Mouse (Mus musculus) ES-CJ7 (cell line): ENCODE results near the gene Dusp13.

Experiments used
- DNase-seq: peaks from one replicate; pipeline ENCODE4 v3.0.0; 2011; ENCODE audit warnings: low read depth, low spot score

Gene Dusp13

DNA sequence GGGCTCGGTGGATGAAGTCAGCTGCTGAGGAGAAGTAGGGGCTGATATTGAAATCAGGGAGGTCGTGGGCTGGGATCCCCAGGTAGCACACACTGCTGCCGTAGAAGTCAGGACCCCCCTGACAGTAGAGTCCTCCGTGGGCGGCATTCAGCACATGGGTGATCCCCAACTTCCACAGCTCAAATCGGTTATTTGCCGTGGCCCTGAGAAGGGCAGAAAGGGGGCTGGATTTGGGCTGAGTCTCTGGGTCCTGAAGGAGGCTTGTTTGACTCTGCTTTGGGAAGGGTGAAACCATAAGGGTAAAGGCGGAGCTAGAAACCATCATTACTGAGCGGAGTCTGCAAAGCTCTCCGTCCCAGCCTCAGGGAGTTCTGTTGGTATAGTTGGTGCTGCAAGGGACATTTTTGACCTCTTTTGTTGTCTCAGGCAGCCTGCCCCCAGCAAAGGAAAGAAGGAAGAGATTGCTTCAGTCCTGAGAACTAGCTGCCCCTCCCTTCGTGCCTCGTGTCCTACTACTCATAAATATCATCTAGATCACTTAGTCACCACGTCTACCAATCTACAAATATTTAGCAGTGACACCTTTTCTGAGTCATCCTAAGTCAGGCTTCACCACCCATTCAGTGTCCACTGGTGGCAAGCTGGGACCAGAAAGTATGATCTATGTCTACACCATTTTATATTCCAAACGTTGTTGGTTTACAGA lies 3.4 kb downstream of the Dusp13 start:
- DNase-seq = no peak

DNA sequence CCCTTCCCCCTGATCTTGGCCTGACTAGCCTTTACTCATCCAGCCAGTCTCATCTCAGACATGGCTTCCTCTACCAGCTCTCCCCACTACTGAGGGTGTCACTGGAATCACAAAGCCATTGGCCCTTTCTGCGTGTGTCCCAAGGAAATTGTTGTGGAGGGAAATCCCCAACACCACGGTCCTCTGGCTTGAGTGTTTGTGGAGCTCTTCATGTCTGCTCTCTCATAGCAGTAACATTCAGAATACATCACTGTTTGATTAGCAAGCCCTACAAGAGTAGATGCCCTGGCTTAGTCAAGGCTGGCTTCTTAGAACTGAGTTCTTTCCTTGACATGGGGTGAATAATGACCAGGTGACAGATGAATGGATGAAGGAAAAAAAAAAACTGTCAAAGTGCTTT lies 4.1 kb downstream of the Dusp13 start:
- no peak for DNase-seq

DNA sequence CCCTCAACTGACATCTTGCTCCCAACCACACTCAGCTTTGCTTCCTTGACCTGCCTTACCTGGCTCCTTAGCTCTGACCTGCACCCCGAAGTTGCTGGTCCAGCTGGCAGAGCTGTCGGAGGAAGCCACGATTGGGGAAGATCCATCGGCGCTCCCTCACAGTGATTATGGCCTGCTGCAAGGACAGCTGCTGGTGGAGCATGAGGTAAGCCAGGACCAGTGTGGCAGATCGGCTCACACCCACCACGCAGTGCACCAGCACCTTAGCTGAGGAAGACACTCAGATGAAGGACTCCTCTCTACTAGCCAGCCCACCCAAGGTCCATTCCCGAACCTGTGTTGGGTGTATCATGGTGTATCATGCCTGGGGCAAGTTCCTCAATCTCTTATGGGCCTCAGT lies 4.7 kb downstream of the Dusp13 start:
- no peak for DNase-seq

DNA sequence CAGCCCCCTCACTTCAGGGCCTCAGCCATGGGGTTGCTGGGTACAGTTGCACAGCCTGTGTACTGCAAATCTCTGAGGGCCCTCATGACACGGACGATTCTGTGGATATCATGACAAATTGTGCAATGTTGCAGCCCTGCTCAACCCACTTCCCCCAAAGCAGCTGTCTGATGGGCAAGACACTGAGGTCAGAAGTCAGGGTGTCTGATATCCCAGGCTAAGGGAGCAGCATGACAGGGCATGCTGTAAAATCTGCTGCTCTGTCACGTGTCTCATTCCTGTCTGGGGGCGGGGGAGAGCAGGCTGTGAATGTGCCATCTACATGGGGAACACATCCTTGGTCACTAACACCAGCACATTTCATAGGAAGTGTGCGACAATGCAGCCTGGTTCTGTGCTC lies 5.8 kb downstream of the Dusp13 start:
- no peak for DNase-seq

DNA sequence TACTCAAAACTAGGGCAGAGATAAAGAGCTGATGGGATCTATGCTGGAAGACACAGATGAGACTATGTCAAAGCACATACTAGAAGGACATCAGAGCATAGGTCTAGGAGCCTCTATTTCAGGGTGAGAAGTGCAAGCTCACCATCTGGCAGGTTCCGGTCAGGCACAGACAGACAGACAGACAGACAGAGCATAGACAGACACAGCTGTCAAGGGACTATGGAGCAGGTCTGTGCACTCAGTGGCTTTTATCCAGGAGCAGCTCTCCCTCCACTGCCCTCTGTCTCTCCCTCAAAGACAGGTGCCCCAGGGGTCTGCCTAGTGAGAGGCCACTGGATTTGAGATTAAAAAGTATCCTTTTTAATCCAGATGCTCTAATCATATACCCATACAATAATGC lies 6.8 kb downstream of the Dusp13 start:
- DNase-seq = no peak

DNA sequence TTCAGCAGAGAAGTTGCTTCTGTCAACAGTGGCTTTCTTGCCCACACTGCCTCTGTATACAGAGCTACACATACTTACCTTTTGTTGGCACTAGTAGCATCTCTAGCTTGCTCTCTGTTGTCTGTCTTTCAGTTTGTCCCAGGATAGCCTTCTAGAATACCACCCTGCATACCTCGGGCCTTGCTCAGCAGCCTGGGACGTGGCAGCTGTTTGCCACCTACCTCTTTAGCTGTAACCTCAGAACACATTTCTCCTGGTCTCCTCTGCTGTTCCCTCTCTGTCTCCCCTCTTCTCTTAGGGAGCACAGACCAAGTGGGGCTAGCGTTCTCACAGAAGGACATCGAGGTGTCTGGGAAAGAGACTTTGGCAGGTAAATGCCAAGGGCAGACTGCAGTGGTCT lies 8.5 kb downstream of the Dusp13 start:
- DNase-seq = no peak

DNA sequence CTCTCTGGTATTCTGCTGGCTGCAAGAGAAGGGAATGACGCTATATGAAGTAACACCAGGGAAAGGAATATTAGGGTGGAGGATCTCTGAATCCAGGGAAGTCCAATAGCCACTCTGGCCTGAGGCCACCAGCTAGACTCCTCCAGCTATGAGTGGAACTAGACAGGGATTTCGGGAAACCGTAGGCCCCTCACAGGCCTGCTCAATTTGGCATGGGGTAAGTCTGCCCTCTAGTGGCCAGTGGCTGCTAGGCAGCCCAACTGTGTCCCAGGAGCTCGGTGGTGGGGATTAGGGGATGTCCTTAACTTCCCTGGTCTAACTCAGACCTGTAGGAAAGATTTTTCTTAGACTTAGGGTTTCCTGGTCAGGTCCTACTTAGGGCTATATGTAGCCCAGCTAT lies 9.2 kb downstream of the Dusp13 start:
- peak; percentile 75 for DNase-seq

DNA sequence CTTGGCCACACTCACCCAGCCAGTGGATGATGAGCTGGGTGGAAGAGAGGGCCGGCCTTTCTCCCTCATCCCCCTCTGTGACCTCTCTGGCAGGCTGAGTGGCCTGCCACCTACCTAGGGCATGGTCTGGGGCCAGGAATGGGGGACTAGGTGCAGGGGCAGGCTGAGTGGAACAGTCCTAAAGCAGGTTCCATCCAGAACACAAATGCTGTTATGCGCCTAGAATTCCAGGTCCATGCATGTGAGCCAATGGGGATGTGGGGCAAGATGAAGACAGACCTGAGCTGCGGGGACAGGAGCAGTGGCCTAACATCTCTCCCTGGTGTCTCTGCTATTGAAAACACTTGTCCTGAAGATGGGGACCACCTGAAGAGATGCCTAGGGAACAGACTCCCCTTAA lies 9.7 kb downstream of the Dusp13 start:
- DNase-seq = no peak

DNA sequence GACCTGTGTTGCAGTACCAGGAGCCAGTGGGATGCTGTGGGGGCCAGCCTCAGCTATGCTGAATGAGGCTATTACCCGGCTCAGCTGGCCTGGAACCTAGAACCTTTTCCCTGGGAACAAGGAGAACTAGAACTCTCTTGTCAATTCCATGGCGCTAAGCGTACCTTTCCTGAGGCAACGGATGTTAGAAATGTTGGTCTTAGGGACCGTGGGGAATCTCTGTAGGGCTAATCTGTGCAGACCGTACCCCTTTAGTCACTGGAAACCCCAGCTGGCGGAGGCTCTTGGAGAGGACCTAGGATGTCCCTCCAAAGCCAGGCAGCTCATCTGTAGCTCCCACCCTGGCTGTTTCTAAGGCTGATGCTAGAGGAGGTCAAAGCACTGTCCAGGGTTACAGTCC lies 10.6 kb downstream of the Dusp13 start:
- no peak for DNase-seq

DNA sequence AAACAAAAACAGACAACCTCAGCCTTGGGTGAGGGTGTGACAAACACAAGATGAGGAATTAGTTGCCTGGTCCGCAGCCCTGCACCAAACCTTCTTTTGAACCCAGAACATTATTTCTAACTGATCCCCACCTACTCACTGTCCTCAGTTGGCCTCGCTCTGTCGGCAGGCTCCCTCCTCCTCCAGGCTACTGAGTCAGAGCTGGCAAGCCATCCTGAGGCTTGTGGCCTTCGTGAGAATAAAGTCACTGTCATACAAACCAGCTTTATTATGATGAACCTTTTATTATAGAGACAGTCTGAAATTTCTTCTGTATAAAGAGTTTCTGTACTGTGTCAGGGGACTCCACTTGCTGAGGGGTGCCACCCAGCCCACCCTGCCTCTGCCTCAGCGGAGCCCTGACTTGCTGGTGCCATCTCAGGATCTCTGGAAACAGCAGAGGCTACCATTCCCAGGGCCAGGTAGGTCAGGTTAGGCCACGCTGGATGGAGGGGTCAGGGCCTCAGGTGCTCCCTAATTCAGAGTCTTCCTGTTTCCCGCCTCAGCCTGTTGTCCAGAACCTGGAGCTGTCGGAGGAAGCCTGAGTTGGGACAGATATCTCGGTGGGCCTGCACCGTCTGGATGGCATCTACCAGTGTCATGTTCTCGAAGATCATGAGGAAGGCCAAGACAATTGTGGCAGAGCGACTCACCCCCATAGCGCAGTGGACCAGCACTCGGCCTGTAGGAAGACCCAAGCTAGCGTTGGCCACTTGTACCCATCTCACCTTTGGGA lies 17.7 kb downstream of the Dusp13 start:
- no peak for DNase-seq

DNA sequence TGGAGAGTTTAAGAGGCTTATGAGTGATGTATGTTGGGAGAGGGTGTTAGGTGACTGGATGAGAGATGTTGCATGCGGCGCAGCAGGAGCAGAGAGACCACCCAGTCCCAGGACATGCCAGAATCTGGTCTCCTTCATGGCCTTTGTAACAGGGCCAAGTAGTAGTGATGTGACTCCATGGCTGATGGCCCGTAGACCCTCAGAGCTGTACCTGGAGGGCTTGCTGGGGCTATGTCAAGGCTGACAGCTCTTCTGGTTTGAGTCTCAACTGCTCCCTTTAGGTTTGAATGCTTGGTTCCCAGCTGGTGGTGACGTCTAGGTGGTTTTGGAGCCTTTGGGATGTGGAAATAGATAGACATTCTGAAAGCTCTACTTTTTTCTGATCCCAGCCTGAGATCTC lies 21.0 kb downstream of the Dusp13 start:
- DNase-seq = no peak

DNA sequence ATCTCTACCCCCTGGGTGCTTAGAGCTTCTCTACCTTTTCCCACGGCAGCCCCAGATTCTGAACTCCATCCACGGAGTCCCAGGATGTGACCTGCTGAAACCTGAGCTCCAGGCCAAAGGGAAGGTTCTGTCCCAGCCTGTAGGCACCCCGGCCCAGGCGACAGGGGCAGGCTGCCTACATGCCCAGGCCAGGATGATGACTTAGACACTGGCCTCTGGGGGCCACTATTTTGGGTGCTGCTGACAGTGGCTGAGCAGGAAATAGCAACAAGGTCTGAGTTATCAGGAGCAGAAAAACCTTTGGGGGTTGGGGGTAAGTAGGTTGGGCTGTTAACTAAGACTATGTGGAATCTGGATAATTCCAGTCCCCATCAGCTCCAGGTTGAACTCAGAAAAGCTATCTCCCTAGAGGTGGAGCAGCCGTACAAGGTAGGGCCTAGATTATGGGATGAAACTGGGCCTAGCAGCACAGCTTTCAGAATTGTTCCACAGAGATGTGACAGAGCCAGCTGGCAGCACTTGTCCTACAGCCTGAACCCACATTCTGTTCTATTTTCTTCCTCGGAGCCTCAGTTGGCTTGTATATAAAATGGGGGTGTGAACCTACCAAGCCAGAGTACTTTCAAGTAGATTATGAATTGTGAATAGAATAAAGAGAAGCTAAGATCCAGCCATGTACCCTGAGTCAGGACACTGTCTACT lies 21.8 kb downstream of the Dusp13 start:
- no peak for DNase-seq

DNA sequence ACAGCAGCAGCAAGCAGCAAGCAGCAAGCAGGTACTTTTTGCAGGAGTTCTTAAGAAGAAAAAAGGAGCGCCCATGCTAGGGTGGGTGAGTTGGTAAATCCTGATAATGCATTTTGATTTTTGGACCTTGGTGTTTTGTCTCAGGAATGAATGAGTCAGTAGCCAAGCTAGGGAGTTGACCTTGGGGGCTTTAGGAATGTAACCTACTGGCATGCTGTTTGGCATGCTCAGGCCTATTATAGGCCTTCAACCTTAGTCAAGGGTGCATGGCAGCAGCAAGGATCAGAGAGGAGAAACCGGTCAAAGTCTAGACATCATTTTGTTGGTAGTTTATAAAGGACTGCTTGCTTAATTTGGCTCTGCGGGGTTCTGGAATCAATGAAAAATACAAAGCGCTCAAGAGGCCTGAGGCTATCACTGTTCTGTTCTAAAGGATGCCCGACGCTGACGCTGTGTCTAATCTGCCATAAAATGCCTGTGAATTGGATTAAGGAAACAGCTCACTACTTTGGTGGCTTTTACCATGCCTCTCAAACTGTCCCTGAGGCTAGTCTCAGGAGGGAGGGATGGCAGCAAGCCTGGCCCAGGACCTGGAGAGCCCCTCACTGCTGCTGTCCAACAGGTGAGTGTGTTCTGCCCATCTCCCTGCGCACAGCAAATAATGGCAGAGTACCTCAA lies 28.8 kb downstream of the Dusp13 start:
- no peak for DNase-seq

DNA sequence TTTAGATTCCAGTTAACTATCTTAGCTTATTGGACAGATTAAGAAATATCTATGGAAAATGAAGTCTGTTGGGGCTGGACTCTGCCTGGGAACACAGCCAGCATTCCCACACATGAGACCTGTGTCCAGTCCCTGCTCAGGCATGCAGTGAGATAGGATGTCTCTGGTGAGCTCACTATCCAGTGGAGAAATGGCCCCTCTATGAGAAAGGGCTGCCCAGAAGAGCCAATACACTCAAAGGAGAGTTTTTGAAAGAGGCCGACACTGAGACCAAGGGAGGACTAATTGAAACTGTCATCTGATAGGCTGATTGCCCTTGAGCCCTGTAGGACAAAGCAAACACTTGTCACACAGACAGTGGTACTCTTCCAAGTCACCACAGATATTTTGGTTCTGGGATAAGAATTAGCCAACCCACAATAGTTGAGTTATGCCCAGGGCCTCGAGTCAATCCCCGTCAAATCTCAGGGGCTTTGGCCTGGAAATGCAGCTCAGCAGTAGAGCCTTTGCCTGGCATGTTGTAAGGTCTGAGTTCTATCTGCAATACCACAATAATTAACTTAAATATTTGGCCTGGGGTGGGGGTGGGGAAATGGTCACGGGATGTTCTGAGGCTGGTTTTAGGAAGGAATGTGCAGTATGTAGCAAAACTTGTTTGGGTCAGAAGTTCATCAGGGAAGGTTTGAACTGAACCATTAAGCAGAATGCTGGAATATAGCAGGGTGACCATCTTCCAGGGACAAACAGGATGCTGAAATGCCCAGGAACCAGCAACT lies 30.4 kb downstream of the Dusp13 start:
- no peak for DNase-seq

DNA sequence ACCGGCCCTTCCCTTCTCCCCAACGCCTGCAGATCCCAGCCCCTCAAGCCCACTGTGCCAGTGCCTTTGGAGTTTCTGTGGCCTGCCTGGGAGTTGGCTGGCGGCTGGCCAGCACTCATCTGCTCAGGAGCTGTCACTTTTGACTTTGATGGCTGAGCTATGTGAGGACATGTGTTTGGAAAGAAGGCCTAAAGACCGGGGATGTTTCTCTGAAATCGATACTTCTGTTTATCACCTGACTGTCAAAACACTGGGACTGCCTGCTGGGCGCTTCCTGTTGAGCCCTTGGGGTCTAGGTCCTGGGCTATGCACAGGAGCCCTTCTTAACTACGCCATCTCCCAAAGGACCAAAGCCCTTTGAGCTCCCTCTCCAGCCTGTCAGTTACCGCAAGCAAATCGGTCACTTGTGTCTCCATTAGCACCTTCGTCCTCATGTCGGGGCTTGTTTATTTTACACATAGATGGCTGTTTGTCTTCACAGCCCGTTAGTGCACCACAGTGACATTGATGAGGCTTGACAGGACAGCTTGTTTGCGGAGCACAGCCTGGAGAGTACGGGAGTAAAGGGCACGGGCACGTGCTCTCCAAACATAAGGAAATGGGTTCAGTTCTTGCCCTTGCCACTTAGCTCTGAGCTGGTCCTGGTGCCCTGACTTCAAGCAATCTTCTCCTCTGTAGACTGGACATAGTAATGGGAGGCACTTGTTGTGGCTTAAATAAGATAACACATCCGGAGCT lies 31.2 kb downstream of the Dusp13 start:
- DNase-seq = no peak

DNA sequence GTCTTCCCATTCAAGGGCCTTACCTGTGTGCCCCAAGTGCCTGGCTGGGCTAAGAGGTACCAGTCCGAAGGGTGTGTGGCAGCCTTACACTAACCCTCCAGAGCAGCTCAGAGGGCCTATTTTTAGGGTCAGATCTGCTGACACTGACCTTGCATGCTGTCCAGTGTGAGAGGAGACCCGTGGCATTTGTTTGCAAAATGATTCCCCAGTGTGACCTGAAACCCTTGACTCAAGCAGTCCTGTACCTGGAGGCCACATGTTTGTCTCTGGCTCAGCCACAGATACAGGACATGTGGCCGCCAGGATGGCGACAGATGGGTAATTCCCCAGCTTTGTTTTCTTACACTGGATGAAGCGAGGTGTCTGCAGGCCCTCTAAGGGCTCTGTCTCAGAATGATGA lies 36.5 kb downstream of the Dusp13 start, which contains the start of gene Dupd1:
Dupd1 (minus strand) TSS at position 91 of the 400 bp plus-strand sequence.
- DNase-seq = no peak

DNA sequence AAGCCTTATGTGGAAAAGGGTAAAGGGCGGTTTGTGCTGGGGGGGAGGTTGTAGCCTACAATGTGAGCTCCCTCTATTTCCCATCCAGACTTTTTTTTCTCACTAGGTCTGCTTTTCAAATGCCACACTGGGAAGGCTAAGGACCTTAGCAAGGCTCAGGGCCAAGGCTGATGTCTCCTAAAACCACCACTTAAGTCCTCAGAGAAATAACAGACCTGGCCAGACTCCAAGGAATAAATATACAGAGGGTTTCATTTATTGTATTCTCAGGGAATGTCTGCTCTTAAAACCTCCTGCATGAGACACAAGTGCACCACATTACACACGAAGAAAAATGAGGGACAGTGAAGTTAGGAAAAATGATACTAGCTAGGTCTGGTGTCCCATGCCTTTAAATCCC lies 39.8 kb downstream of the Dusp13 start:
- DNase-seq = no peak

DNA sequence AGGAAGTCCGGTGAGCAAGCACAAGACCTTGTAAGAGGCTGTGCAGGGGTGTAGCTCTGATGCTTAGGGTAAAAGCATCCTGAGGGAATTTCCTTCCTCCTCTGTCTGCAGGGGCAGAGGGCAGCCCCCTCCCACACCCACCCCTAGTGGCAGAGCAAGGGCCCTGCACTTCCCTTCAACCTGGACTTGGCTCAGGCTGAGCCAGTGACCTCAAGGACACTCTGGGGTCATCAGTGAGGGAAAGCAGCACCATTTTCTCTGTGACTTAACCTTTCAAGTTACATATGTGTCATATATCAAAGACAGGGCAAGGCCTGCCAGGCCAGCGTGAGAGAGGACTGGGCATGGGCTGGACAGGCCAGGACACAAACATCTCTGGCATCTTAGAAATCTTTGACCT lies 41.4 kb downstream of the Dusp13 start:
- DNase-seq = peak; percentile 20

DNA sequence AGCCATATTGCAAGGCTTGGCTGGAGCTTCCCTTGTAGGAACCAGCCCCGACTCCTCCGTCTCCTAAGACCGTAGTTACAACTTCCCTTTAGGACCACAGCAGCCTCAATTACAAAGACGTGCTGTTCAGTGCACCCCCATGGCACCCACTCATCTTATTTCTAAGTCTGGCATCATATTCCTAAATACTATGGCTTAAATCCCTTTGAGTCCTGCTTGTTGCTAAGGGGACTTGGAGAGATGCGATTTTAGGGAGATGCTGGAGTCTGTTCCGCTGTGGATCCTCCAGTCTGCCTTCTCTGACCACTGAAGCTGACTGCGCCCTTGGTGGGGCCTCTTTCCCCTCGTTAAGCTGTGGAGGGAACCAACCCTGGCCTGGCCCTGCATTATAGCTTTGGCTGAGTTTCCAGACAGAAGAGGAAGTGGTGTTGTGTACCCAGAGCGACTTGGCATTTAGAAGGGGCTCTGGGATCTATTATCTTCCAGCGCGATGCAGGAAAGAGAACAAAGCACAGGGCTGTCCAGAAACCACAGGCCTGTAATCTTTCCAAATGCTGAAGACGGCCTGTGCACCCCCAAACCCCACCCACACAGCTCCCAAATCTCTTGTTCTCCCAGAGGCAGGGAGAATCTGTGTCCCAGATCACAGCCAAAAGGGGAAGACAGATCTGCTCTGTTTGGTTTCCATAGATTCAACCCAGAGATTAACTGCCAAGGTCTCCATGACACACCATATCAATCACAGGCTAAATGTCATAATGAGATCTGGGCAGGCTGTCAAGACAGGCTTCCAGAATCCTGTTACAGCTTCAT lies 44.0 kb downstream of the Dusp13 start:
- DNase-seq = no peak

DNA sequence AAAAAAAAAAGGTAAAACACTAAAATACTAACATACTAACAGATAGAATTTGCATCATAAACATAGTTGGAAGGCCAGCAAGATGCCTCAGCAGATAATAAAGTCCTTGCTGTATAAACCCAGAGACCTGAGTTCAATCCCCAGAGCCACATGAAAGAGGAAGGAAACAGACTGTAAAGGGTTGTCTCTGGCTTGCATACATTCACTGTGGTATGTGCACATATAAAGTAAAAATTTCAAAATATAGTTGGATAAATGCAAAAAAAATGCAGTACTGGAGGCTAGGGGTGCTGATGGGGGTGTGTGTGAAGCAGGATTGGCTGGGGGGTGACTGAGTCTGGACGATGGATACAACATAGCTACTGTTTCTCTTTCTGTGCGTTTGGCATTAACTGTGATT lies 45.5 kb downstream of the Dusp13 start:
- no peak for DNase-seq
